Mouse (Mus musculus): ENCODE measurements around the gene Vpreb1. TPM values are rescaled to one million over a fixed set of nuclear protein-coding genes. Genes with fewer than 3 reads are reported as not detected.

Vpreb1 gene
- polyA plus RNA-seq, 1 experiment from 2014 or later: 1.3 TPM

DNA sequence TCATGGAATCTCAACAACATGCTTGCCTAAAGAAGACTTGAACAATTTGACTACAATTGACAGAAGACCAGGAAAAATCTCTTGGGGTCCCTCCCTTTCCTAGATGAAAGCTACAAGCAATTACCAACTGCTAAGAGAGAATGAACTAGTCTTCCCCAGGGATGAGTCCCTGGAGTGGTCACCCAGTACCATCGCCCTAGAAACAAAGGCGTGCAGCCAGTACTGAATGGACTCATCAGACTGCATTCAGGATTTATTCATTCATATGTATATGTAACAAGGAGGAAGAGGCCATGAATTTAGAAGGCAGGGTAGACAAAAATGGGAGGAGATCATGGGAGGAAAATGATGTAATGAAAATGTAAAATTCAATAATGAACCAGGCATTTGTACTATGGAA is 44.4 kb downstream of the Vpreb1 start:
- Histone ChIP-seq H3K27ac (ENCODE audit: low read depth, low read length) (no peak overlapping the region), H3K36me3 (ENCODE audit: control insufficient read depth, insufficient read depth, low read length) (no peaks in the 10 kb centered on the region), H3K27me3 (replicated peaks; ENCODE audit: control insufficient read depth, insufficient read depth, low read length) (no peaks in the 10 kb centered on the region), H3K4me1 (ENCODE audit: control insufficient read depth, insufficient read depth, low read depth, low read length) (no peaks in the 10 kb centered on the region), H3K4me3 (ENCODE audit: low read length) (no peak overlapping the region), H3K4me2 (ENCODE audit: low read length) (no peak overlapping the region), H3K9me3 (ENCODE audit: control insufficient read depth, low read length) (peaks cover 4% of the 10 kb centered on the region), H3K9ac (ENCODE audit: low read depth, low read length) (no peak overlapping the region)
- ATAC-seq: no peak
- 64% methylated on average over 2 of the region's 2 CpGs for WGBS

DNA sequence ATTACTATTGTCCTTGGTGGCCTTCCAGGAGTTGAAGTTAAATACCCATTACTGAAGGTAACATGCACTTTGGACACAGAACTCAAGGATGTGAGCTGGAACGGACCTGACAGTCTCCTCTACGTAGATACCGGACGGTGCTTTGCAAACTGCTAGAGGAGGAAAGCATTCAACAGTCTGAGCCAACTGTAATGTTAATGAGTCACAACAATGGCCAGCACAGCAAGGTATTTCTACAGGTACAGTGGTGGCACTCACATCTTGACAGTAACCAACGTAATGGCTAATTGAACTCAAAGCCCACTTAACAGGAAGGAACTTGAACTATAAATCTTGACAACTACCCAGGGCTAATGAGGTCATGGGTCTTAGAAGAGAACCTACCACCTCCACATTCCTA is 45.2 kb downstream of the Vpreb1 start:
- Histone ChIP-seq H3K27ac (ENCODE audit: low read depth, low read length) (no peak overlapping the region), H3K4me3 (ENCODE audit: low read length) (no peak overlapping the region), H3K27me3 (replicated peaks; ENCODE audit: control insufficient read depth, insufficient read depth, low read length) (no peaks in the 10 kb centered on the region), H3K4me1 (ENCODE audit: control insufficient read depth, insufficient read depth, low read depth, low read length) (no peaks in the 10 kb centered on the region), H3K36me3 (ENCODE audit: control insufficient read depth, insufficient read depth, low read length) (no peaks in the 10 kb centered on the region), H3K9ac (ENCODE audit: low read depth, low read length) (no peak overlapping the region), H3K4me2 (ENCODE audit: low read length) (no peak overlapping the region), H3K9me3 (ENCODE audit: control insufficient read depth, low read length) (peaks cover 4% of the 10 kb centered on the region)
- WGBS: 34% methylated on average over 5 of the region's 5 CpGs
- ATAC-seq: no peak

Other genes with a start within 250 kb of the Vpreb1 start
- not detected in 2 replicates for gene Olfr19, start 194.4 kb downstream of the Vpreb1 start, polyA plus RNA-seq (2015; fragmentation: Nextera tagmentation; extraction: Ambion mirVana)
- gene Spag6l, start 41.4 kb downstream of the Vpreb1 start, polyA plus RNA-seq (2015; fragmentation: Nextera tagmentation; extraction: Ambion mirVana): 19.5 and 22.1 TPM in 2 replicates
- gene Igll1, start 6.9 kb downstream of the Vpreb1 start, polyA plus RNA-seq (2015; fragmentation: Nextera tagmentation; extraction: Ambion mirVana): not detected in 2 replicates
- gene Top3b, start 107 bp downstream of the Vpreb1 start, polyA plus RNA-seq (2015; fragmentation: Nextera tagmentation; extraction: Ambion mirVana): 63.1 and 74.5 TPM in 2 replicates
- gene Ppm1f, start 25.6 kb upstream of the Vpreb1 start, polyA plus RNA-seq (2015; fragmentation: Nextera tagmentation; extraction: Ambion mirVana): 25.7 and 33.8 TPM in 2 replicates
- gene Mapk1, start 112.5 kb upstream of the Vpreb1 start, polyA plus RNA-seq (2015; fragmentation: Nextera tagmentation; extraction: Ambion mirVana): 183 and 184 TPM in 2 replicates
- 104 and 114 TPM in 2 replicates for gene Ypel1, start 198.9 kb upstream of the Vpreb1 start, polyA plus RNA-seq (2015; fragmentation: Nextera tagmentation; extraction: Ambion mirVana)
- gene Ppil2, start 240.4 kb upstream of the Vpreb1 start, polyA plus RNA-seq (2015; fragmentation: Nextera tagmentation; extraction: Ambion mirVana): 135 and 142 TPM in 2 replicates

Data from hindbrain, embryonic 16.5 days (tissue).